Mouse (Mus musculus): ENCODE measurements around the gene Tas2r134.

Gene Tas2r134

GRCm38 (mm10) chr2:51657684-51658083 is 30.4 kb downstream of the Tas2r134 start:
- no peak for DNase-seq (ENCODE audit: low spot score)

- no peak for DNase-seq (ENCODE audit: low spot score)
Measured at GRCm38 (mm10) chr2:51658288-51658687, 31.0 kb downstream of the Tas2r134 start.

GRCm38 (mm10) chr2:51674321-51674720 is 47.0 kb downstream of the Tas2r134 start:
- no peak for DNase-seq (ENCODE audit: low spot score)

Data from urinary bladder, postnatal 10 days (tissue).